Mouse (Mus musculus) monocyte, adult 5-6 weeks (primary cell): Measurements from ENCODE around the gene Oosp1. TPM values are rescaled to one million over a fixed set of nuclear protein-coding genes. Genes with fewer than 3 reads are reported as not detected.

ENCODE experiments used
- ATAC-seq: fragments of 153-309, 156-312 bp; replicated peaks from 2 replicates; pipeline ENCODE4 v1.8.0; 2017; ENCODE audit warnings: mild to moderate bottlenecking; ENCODE audit not compliant: low TSS enrichment, insufficient number of reproducible peaks, severe bottlenecking, poor library complexity, low FRiP score
- total RNA-seq: library from RNA; stranded (forward); fragments of 200-1000, 200-491, 200-594 nt; gene quantifications from 3 replicates; pipeline ENCODE4 v1.2.3, GENCODE M21; 2017

Gene Oosp1
- total RNA-seq, result 1.5 TPM in 1 of 3 replicates, not detected in the others

GRCm38 (mm10) chr19:11690839-11691238 is at the start of gene Oosp1:
Gene Oosp1 (minus strand): TSS chr19:11691150.
- ATAC-seq, result no peak

DNA sequence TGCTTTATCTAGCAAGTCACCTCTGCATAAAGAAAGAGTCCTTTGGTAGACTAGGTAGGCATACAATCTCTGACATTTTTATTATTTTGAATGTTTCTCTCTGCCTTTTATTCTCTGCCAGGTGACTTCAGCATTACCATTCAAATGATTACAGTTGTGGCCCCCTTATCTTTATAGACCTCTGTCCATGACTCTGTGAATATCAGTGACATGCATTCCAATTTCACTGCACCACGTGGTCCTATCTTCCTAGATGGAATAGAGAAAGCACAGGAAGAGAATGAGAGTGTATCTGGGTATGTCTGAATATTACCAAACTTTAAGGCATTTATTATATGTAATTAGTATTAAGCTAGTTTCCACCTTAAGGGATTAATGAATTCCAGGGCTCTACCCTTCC is 45.5 kb upstream of the Oosp1 start:
- ATAC-seq, result no peak

DNA sequence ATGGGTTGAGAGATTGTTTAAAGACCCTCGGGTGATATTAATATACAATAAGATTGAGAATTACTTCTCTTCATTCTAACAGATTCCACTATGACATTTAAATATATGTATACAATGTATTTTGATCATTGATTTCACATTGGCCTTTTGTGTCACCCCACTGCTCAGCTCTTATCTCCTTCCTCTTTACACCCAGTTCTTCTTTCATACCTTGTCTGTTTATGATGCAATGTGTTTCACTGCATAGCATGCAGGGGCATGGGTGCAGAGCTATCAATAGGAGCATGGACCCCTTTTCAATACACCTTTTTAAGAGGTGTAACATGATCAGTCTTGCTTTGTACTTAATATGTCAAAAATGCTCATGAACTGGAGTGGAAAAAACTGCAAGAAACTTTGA is 39.3 kb upstream of the Oosp1 start:
- no peak for ATAC-seq

DNA sequence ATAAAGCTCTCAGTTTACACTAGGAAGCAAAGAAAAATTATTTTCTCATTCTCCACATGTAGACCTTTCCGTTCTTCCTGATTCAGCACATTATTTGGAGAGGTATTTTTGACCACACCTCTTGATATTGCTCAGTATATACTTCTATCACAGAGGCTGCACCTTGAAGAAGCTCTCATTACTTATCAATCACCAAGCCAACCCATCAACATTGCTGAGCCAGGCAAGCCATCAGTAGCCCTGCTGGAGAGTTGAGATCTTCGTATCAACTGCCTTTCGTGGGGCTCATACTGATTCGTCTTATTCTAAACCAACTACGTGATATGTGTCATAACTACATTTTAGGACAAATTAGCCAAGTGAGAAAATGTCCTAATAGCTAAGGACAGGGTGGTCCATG is 36.4 kb upstream of the Oosp1 start:
- ATAC-seq, result no peak

DNA sequence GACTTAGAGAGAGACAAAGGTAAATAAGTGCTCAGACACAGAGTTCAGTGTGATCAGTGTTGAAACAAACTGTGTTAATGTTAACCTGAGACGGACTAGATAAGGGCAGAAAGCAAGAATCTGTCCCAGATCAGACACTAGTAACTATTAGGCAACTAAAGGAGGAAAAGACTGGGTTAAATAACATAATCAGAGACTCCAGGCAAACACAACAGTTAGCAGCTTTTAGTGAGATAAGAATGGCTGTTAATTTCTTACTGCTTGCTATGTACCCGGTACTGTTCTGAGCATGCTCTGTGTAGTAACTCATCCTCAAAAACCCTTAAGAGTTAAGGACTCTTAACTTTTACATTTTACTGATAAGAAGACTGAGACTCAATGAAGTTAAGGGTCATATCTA is 35.0 kb upstream of the Oosp1 start:
- ATAC-seq, result no peak

DNA sequence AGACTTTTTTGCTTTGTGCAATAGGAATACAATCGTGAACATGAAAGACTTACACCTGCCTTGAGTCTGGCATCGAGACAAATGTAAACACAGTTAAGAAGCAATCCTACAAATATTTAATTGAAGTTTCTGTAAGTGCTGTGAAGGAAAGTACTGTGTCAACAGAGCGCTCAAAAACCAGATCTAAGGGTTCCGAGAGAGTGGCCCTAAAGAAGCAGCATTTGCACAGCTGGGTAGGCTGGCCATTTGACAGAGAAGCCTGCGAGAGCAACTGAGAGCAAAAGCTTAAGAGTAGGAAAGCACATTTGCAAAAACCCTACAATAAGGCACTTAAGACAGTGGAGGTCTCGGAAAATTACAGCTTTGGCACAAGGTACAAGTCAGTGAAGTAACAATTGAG is 33.3 kb upstream of the Oosp1 start:
- ATAC-seq, result no peak

DNA sequence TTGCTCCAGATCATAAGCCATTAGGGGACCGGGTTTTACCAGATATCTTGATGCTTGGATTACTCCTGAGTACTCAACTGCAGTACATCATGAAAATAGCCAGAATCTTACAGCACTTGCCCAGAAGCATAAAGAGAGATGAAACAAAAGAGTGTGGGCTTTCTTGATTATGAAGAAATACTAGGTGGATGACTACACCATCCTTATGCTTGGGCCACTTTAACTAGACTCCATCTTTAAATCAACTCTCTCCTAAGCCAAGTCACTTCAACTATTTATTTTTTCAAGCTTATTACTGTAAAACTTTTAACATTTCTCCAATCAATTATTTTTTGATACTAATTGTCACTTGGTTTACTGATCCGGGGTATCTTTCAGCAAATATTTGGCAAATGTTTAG is 32.9 kb upstream of the Oosp1 start:
- no peak for ATAC-seq

DNA sequence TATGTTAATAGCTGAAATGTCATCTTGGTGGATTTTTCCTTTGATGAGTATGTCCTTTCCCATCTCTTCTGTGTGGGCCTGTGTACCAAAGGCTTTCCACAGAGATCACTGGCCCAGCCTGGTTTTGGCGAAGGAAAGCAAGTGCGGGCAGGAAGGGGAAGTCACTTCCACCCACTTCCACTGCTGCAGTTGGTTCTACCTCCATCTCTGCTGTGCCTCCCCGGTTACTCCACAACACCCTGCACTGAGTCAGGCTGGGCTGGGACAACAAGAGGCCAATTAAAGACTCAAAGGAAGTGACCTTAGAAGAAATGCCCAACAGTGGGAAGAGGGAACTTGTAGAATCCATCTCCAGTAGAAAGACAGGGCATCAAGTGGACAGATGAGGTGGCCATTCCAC is 29.1 kb upstream of the Oosp1 start:
- no peak for ATAC-seq

GRCm38 (mm10) chr19:11712451-11712850 is 21.5 kb upstream of the Oosp1 start:
- ATAC-seq, result no peak

- ATAC-seq, result peak; percentile 56; the same call in 1 of the 2 replicates
These were observed 7.4 kb upstream of the Oosp1 start for GRCm38 (mm10) chr19:11698342-11698741.

DNA sequence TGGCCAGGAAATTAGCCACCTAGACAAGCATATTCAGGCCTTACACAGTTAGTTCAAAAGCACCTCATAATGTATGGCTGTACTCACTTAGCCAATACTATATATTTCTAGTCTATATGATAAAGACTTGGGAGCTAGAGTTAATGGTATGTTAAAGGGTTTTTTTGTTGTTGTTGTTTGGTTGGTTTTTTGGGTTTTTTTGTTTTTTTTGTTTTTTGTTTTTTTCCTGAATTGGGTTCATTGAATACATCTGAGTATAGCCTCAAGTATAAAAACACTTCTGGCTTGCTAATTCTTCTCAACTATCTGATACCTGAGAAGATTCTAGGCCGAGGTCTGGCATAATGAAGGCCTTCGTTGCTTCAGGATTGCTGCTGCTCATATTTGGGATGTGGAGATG is 5.8 kb upstream of the Oosp1 start, which contains the start of gene Oosp3:
Gene Oosp3, plus strand, starts transcription at position 301 of the 400 bp plus-strand sequence.
- ATAC-seq, result no peak

DNA sequence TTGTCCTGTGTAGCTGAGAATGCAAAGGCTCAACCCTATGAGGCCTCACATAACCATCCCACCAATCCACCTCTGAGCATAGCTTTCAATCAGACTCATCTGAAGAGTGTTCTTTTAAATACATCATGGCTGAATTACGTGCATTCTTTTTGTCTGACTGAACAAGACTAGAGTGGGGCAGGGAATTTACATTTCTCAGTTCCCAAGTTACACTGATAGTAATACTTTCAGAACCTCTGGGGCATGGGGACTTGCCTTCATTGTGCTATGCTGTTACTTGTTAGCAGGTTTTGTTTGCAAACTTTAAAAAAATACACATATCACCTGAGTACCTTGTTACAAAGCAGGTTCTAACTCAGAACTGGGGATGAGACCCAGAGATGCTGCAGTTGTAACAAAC is 504 bp upstream of the Oosp1 start:
- no peak for ATAC-seq

DNA sequence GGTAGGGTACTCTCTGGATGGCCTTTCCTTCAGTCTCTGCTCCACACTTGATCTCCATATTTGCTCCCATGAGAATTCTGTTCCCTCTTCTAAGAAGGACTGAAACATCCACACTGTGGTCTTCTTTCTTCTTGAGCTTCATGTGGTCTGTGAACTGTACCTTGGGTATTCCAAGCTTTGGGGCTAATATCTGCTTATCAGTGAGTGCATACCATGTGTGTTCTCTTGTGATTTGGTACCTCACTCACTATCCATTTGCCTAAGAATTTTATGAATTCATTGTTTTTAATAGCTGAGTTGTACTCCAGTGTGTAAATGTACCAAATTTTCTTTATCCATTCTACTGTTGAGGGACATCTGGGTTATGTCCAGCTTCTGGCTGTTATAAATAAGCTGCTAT is 29.4 kb downstream of the Oosp1 start:
- no peak for ATAC-seq

GRCm38 (mm10) chr19:11660459-11660858 is 30.5 kb downstream of the Oosp1 start, which contains the start of gene Oosp2:
Gene Oosp2 (minus strand): TSS chr19:11660559.
- ATAC-seq, result no peak

DNA sequence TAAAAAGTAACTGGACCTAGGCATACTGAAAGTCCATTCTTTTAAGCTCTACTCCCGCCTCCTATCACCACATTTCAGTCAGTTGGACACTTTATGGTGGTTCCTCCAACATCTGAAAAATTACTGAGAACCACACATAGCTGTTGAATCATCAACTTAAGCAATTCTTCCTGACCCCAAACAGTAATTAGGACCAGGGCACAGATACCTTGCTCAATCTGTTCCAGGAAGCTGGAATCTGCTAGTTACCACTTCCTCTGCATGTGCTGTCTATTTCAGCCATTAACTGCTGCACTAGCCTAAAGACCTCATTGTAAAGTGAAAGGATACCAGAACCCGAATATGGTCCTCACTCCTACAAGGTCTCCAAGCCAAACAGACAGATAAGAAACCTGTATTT is 31.8 kb downstream of the Oosp1 start:
- ATAC-seq, result no peak

DNA sequence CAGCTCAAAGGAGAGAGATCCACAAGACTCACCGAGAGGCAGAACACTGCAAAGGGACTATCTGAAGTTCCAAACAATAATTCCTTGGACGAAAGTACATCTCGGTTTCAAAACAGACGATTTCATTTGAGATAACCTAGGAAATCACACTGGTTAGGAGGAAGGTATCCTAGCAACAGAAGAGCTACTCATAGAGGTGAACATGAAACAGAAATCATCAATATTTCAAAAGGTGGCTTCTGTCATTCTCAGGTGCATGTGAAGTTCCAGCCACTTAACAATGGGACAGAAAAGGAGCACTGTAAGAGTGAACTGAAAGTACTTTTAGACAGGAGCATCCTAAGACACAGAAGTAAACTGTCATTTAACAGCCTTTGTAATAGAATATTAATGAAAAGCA is 41.4 kb downstream of the Oosp1 start:
- no peak for ATAC-seq

DNA sequence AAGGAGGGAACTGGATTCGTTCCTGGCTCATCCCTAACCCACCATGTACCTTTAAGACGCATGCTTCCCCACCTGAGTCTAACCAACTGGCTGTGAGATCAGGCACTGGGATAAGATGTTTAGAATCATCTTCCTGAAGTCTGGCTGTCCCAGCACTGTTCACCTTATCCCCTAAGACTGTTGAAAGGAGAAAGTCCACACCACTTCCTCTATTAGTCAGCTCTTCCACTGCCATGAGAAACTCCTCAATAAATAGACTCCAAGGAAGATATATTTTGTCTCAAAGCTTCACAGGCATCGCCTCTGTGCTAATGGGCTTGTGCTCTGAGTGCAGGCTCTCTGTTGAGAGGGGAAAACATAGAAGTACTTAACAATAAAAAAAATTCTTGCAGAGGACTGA is 44.8 kb downstream of the Oosp1 start:
- ATAC-seq, result no peak

- 0 out of 2 replicates have a peak, but pooled peaks have one; percentile 22 for ATAC-seq
These were observed 50.2 kb downstream of the Oosp1 start, which contains the start of gene Ms4a3 for GRCm38 (mm10) chr19:11640732-11641131. Gene Ms4a3 (minus strand): TSS chr19:11640851.

DNA sequence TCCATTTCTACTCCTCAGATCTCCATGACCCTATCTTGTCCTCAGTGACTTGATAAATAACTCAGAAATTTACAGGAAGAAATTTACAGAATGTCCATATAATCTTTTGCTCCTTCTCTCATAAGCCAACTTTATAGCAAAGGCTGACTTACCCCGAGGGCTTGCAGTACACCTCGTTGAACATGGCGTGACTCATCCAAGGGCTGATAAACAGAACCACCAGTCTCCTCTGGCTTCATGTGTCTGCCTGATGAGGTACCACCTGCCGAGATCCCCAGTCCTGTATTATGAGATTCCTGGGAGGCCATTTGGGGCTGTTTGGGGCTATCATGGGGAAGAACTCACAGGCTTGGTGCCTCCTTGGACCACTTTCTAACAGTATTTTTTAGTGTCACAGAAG is 51.9 kb downstream of the Oosp1 start:
- ATAC-seq, result no peak

DNA sequence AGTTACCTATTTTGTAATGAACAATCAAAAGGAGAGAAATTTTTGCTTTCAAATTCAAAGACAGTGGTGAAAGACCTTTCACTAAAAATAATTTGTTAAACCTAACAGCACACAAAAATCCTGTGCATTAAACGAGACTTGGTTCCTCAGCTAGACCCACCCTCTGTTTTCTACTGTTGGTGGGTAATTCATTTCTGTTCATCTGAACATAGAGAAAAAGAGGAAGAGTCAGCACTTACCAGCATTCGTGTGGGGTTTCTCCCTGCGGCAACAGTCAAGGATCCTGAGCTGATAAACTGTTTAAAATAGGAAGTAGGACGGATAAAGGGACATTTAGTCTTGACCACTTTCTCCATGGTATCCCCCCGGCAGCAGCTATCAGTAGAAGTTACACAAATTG is 55.4 kb downstream of the Oosp1 start:
- ATAC-seq, result no peak

DNA sequence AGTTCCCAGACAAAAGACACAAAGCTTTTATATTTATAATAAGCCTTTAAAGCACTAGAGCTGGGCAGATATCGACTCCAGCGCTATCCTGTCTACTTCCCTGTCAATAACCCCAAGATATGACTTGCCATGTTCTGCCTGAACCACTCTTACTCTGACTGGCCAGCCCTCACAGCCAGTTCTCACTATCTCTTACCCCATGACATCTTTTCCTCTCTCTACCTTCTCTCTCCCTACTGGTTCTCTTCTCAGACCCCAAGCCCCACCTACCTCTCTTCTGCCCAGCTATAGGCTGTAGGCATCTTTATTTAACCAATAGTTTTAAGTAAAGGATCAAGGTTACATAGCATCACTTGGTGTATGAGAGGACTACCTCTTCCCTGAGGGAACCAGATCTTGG is 56.6 kb downstream of the Oosp1 start:
- ATAC-seq, result no peak
